Mouse (Mus musculus) midbrain, embryonic 14.5 days (tissue): Measurements from ENCODE around the gene Borcs7. TPM values are rescaled to one million over a fixed set of nuclear protein-coding genes. Genes with fewer than 3 reads are reported as not detected.

Experiments used
- polyA plus RNA-seq: library from polyadenylated mRNA; unstranded; fragments of >200 nt; fragmentation: Nextera tagmentation; extraction: Ambion mirVana; gene quantifications from 2 replicates; pipeline ENCODE4 v1.2.1, GENCODE M21; 2014

The Borcs7 gene
- polyA plus RNA-seq, 1 experiment from 2014 or later: 21.6 TPM

Other genes with a start within 250 kb of the Borcs7 start
- gene Trim8, start 188.2 kb upstream of the Borcs7 start, polyA plus RNA-seq: 36.5 and 38.5 TPM in 2 replicates
- gene Arl3, start 116.7 kb upstream of the Borcs7 start, polyA plus RNA-seq: 134 and 200 TPM in 2 replicates
- gene Sfxn2, start 116.5 kb upstream of the Borcs7 start, polyA plus RNA-seq: 7.3 and 10.2 TPM in 2 replicates
- 27.5 and 33.8 TPM in 2 replicates for gene Wbp1l, start 90.8 kb upstream of the Borcs7 start, polyA plus RNA-seq
- not detected in 2 replicates for gene Cyp17a1, start 16.7 kb upstream of the Borcs7 start, polyA plus RNA-seq
- 38.8 and 42.5 TPM in 2 replicates for gene As3mt, start 17.6 kb downstream of the Borcs7 start, polyA plus RNA-seq
- 7.9 and 8.1 TPM in 2 replicates for gene Cnnm2, start 71.7 kb downstream of the Borcs7 start, polyA plus RNA-seq